Mouse (Mus musculus): Measurements from ENCODE around the gene Prdx5. TPM values are rescaled to one million over a fixed set of nuclear protein-coding genes. Genes with fewer than 3 reads are reported as not detected.
A peak's percentile ranks its signal among the peaks of the same experiment; 100 is the strongest.

The Prdx5 gene
- 100 to 1,000 TPM; 177 to 270 TPM for total RNA-seq (2021)
- long read RNA-seq, experiment 1, transcript Prdx5-203 (5 exons, 755 nt): minor isoform, 5 of 153 reads
- long read RNA-seq, experiment 1, transcript Prdx5-201 (6 exons, 1,262 nt): major isoform, 145 of 153 reads
- long read RNA-seq, experiment 1, partial matches to known transcripts: 2 of 153 reads
- long read RNA-seq, experiment 1, other reads (novel, unspliced or antisense): 1 of 153 reads
- long read RNA-seq, experiment 2, transcript Prdx5-201 (6 exons, 1,262 nt): major isoform, 177 of 188 reads
- long read RNA-seq, experiment 2, transcript Prdx5-203 (5 exons, 755 nt): minor isoform, 5 of 188 reads
- long read RNA-seq, experiment 2, partial matches to known transcripts: 3 of 188 reads
- long read RNA-seq, experiment 2, other reads (novel, unspliced or antisense): 3 of 188 reads

GRCm38 (mm10) chr19:6909507-6910289 is at the start of gene Prdx5, which contains the start of gene Trmt112:
TSS of gene Prdx5 (minus strand) at chr19:6910106.
TSS of gene Trmt112 (plus strand) at chr19:6909698.
- Histone ChIP-seq H3K4me3 (peak within 1 kb of the TSS; percentile 91), H3K27ac (peak within 1 kb of the TSS; percentile 99)
- DNase-seq: peak; percentile 93
- no peak for TF ChIP-seq CTCF (IDR thresholded peaks at IDR 0.05)
- intact Hi-C loops (cut with DNase I): loop anchor here (5.0 kb wide), 1 partner anchor 72 kb away; no protein-coding TSS in a partner anchor

DNA sequence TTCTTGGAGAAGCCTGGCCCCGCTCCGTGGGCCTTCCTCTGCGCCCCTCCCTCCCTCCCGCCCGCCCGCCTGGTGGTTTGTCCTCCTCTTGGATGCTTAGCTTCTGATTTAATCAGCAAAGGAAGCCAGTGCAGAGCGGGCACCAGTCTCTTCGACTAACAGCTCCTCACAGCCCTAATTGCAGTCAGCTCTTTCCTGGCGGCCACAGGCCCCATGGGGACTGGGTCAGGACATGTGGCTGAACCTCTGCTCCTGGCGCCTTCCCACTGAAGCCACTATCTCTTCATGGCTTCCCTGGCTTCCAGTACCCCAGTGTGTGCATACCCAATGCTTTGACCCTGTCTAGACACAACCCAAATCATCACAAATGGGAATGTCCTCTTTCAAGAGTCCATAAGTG is 46.6 kb upstream of the Prdx5 start:
- intact Hi-C loops (cut with DNase I): no loop called here
- DNase-seq: no peak
- TF ChIP-seq CTCF (IDR thresholded peaks at IDR 0.05): no peak
- no peak overlapping the region for H3K27ac ChIP-seq
- H3K4me3 ChIP-seq: no peak overlapping the region

DNA sequence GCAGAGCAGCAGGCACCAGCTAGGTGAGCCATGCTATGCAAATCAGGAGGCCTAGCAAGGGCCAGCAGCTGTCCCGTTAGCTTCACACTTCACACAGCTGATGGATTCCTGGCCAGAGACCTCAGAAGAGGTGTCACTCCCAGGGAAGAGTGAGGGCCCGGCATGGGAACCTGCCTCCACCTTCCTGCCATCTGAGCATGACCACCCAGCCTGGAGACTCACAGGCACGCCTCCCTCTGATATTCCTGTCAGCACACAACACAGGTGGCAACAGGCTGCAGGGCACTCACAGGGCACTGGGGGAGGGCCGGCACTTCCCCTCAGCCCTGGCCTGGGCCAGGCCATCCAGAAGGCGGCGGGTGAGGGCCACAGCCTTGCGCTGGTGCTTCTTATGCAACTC is 45.5 kb upstream of the Prdx5 start:
- peak; percentile 22 for DNase-seq
- no peak overlapping the region for H3K27ac ChIP-seq
- H3K4me3 ChIP-seq: no peak overlapping the region
- TF ChIP-seq CTCF (IDR thresholded peaks at IDR 0.05): no peak
- intact Hi-C loops (cut with DNase I): no loop called here

DNA sequence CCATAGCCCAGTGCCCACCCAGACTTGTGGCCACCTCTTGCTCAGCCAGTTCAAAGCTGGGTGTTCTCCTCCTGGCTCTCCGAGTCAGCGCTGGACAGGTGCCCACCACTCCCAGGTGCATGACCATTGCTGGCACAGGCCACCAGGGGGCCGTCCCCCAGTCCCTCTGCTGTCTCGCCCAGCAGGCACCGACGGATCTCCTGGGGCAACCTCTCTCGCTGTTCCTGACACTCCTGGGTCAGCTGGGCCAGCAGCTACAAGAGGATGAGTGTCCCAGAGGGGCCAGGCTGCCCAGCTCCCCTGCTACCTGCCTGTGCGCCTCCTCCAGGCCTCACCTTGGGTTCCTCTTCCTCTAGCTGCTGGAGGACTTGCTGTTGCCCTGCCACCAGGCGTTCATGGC is 44.1 kb upstream of the Prdx5 start:
- TF ChIP-seq CTCF (IDR thresholded peaks at IDR 0.05): peak; percentile 38
- Histone ChIP-seq H3K4me3 (no peak overlapping the region), H3K27ac (peak overlapping the region; percentile 100)
- DNase-seq: peak; percentile 61
- intact Hi-C loops (cut with DNase I): no loop called here

DNA sequence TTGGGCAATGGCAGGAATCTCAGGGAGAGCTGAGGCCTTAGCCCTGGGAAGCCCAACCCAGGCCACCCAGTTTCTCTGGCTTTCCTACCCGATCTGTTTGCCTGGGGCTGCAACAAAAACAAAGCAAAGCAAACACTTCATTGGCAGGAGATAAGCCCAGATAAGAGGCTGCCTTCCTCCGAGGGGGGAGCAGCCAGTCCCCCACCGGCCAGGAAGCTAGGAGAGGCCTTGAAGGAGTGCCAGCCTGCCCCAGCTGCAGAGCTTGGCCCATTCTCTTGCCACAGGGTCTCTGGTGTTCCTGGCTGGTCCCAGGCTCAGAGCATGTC is 42.8 kb upstream of the Prdx5 start:
- TF ChIP-seq CTCF (IDR thresholded peaks at IDR 0.05): no peak
- DNase-seq: peak; percentile 65
- intact Hi-C loops (cut with DNase I): loop anchor here (2.0 kb wide), 1 partner anchor 16 kb away; no protein-coding TSS in a partner anchor
- H3K4me3 ChIP-seq: peak overlapping the region; percentile 82
- H3K27ac ChIP-seq: peak overlapping the region; percentile 100

DNA sequence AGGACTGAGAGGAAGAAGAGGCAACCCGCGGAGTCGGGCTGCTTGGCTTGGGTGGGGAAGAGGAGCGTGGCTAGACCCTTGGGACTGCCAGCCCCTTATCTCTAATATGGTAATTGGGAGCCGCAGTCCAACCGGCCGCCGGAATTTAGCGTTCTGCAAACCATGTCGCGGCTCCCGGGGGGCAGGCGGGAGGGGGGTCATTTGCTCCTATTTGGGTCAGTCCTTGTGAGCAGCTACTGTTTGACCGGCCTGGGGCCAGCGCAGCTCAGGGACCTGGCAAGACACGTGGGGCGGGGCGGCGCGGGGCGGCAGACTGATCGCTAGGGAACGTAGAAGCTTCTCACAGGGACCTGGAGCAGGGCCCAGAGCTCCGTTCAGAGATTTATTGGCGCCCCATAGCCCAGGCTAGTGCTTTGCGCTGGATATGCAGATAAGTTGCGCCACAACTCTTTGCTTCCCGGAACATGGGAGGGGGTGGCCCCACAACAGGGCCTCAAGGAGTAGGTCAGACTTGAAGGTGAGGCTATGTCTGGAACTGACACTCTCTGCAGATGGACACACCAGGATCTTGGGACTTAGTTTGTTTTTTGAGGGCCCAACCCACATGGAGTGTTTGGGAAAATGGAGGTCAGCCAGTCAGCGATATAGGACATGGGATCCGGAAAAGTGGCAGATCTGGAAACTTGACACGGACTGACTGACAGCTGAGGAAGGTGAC is 42.2 kb upstream of the Prdx5 start:
- H3K4me3 ChIP-seq: peak overlapping the region; percentile 82
- no peak for TF ChIP-seq CTCF (IDR thresholded peaks at IDR 0.05)
- peak overlapping the region; percentile 100 for H3K27ac ChIP-seq
- DNase-seq: peak; percentile 93
- intact Hi-C loops (cut with DNase I): loop anchor here (1.0 to 2.0 kb wide), 2 partner anchors 10 to 17 kb away; partner anchors contain the start of gene Gpr137

- Histone ChIP-seq H3K27ac (peak overlapping the region; percentile 100), H3K4me3 (peak overlapping the region; percentile 82)
- TF ChIP-seq CTCF (IDR thresholded peaks at IDR 0.05): no peak
- intact Hi-C loops (cut with DNase I): loop anchor here (1.0 kb wide), 1 partner anchor 9 kb away; the partner anchor contains the start of gene Gpr137
- DNase-seq: peak; percentile 95
These were observed 41.6 kb upstream of the Prdx5 start for GRCm38 (mm10) chr19:6951381-6951968.

GRCm38 (mm10) chr19:6950613-6951153 is 40.8 kb upstream of the Prdx5 start:
- peak; percentile 54 for DNase-seq
- intact Hi-C loops (cut with DNase I): loop anchor here (1.0 kb wide), 1 partner anchor 8 kb away; the partner anchor contains the start of gene Gpr137
- TF ChIP-seq CTCF (IDR thresholded peaks at IDR 0.05): no peak
- Histone ChIP-seq H3K27ac (peak overlapping the region; percentile 100), H3K4me3 (peak overlapping the region; percentile 82)

GRCm38 (mm10) chr19:6949951-6950350 is 40.0 kb upstream of the Prdx5 start:
- H3K27ac ChIP-seq: no peak overlapping the region; the same call in 1 of the 2 replicates
- DNase-seq: no peak
- peak overlapping the region; percentile 82 for H3K4me3 ChIP-seq
- no peak for TF ChIP-seq CTCF (IDR thresholded peaks at IDR 0.05)
- intact Hi-C loops (cut with DNase I): no loop called here

GRCm38 (mm10) chr19:6949532-6949931 is 39.6 kb upstream of the Prdx5 start:
- DNase-seq: no peak
- no peak for TF ChIP-seq CTCF (IDR thresholded peaks at IDR 0.05)
- no peak overlapping the region for H3K27ac ChIP-seq

GRCm38 (mm10) chr19:6948186-6948585 is 38.3 kb upstream of the Prdx5 start:
- DNase-seq: no peak
- intact Hi-C loops (cut with DNase I): no loop called here
- Histone ChIP-seq H3K4me3 (no peak overlapping the region), H3K27ac (no peak overlapping the region)
- no peak for TF ChIP-seq CTCF (IDR thresholded peaks at IDR 0.05)

More at GRCm38 (mm10) chr19:6949532-6949931, 39.6 kb upstream of the Prdx5 start:
- intact Hi-C loops (cut with DNase I): no loop called here
- no peak overlapping the region for H3K4me3 ChIP-seq

DNA sequence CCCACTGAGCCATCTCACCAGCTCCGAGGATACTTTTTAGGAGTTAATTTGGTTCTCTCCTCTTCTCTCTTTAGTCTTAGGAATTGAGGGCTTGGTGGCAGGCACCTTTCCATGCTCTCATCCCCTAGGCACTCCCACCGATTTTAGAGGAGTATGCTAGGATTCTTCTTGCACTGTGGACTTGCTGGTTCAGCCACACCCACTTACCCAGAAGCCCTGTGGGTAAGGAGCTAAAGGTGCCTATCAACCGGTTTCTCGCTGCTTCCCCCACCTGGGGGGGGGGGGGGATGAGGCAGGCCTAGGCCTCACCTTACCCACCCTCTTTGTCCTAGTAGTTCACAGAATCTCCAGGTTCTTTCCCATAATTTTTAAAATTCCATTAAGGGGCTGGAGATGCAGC is 37.8 kb upstream of the Prdx5 start:
- H3K4me3 ChIP-seq: no peak overlapping the region
- H3K27ac ChIP-seq: no peak overlapping the region
- no peak for TF ChIP-seq CTCF (IDR thresholded peaks at IDR 0.05)
- DNase-seq: no peak
- intact Hi-C loops (cut with DNase I): no loop called here

Measured in gastrocnemius, adult 2 months (tissue).